Mouse (Mus musculus): Measurements from ENCODE around the gene Mecom.

The Mecom gene

DNA sequence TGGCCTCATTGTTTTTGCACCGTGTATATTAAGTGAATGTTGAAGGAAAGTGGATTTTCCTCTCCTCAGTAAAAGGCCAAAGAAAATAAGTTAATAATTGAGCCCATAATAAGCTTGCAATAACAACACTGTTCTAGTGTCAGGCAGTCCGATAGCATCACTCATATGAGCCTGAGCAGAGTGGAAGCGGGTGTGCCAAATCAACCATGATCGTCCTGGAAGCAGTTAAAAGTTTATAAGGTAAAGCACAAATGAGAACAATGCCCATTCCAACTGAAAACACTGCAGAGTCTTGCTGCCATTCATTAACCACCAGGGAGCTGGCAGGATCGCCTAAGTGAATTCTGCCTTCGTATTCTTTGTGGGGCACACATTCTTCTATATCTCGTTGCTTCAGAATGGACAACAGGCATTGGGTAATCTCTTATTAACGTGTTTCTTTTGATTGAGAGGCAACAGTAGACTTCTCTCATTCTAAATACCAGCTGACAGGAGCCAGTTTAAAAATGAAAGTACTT is 542.9 kb downstream of the Mecom start:
- DNase-seq = no peak

DNA sequence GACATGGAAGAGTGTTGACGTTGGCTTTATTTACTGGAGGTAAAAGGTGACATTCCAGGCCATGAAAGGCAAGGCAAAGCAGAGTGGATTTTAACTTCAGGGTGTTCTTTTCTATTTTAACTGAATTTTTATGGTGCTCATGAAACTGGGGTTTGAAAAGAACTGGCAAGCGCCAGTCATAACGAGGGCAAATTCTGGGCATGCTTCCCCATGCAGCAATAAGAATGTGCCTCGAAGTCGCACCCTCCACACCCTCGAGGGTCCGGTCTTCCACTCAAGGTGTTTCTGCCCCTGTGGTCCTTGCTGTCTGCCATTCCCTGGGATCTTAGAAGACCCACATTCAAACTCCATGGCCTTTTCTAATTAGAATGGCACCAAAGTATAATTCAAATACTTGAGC is 547.5 kb downstream of the Mecom start:
- no peak for DNase-seq

DNA sequence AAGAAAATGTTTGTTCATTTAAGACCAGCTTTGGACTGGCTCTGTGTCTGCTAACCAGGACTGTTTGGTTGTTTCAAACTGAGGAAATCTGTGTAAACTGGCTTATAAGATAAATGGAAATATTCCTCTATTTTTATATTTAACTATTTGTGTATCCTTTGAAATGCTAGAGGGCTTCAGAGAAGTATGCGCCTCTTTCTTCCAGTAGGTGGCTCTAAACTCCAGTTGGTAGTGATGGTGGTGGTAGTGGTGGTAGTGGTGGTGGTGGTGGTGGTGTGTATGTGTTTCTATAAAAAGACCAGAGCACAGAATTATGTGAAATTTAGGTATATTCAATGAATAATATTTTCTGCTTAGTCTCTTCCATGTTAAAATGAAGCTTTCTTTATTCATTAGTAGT is 548.8 kb downstream of the Mecom start:
- no peak for DNase-seq

DNA sequence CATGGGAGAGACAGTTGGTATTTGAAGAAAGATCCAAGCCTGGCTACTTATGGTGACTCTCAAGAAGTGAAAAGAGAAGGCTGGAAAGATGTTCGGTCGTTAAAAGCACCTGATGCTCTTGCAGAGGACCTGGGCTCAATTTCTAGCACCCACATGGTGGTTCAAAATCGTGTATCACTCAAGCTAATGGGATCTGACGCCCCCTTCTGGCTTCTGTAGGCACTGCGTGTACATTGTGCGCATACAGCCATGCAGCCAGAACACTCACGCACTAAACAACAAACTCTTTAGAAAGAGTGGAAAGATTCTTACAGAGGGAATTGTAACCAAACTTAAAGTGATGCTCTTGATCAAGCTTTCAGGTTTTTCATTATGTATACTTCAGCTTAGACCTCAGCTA is 550.7 kb downstream of the Mecom start:
- no peak for DNase-seq

DNA sequence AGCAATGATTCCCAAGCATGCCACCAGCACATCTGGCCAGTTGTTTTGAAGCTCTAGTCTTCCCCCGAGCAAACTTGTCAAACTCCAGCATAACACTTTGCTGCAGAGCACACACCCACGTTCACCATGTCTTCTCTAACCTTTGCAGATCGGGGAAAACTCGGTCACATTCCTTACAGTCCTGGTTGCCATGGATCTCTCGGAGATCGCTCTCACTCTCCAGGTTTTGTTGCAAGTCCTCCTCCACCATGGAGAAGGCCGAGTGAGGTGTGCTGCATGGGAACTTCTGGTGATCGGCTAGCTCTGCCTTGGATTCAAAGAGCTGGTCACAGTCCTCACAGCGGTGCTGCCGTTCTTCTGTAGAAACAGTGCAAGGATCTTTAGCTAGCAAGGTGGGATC is 554.5 kb downstream of the Mecom start:
- no peak for DNase-seq

DNA sequence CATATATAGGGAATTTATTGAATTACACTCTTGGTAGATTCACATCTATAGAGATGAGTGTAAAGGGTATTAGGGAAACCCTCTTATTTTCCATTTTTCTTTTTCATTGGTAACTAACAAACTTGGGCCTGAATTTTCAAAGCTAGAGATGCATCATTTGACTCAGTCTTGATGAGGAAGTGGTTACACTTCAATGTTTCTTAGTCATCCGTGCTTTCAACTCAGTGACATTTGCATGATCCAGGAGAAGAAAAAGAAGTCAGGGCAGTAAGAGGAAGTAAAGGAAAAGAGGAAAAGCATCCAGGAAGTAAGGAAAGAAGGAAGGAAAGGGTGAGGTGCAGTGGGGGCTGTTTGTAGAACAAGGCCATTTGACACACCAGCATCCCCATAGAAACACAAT is 556.3 kb downstream of the Mecom start:
- DNase-seq = no peak

DNA sequence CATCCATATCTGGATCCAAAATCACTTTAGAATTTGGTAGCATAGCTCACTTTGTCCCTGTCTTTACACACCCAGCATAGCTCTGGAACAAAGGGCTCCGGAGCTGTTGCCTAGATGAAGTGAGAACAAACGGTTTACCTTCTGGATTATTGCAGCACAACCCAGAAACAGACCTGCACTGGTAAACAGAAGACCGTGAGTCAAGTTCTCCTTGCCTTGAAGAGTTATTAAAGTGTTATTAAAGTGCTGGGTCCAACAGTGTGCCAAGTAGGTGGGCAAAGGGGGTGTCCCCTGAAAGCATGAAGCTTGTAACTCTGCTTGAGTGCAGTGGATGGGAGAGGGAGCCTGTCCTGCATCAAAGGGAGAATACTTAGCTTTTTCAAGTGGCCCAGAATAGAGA is 563.4 kb downstream of the Mecom start:
- no peak for DNase-seq

DNA sequence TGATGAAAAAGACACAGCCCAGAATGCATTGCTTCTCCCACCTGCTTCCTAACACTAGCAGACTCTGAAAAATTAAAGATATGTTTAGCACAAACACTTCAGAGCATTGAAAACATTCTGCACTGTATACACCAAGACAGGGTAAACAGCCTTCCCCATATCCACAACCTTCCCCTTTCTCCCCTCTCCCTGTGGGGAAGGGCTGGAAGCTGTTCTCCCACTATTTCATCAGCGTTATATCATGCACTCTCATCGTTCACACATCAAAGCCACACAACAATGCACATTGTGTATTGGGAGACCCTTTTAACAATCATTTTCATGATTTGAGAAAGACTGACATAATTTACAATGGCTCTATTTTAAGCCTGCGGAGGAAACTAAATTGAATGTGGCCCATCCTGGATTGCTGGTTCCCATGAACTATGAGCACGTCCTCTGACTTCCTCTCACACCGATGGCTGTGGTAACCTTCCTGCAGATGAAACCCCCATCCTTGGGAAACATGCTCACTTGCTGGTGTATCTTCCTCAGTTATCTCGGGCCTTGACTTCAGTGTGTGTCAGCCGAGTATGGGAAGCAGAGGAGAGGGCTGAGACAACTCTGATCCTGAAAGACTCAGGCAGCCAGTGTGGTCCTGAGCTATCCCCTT is 566.4 kb downstream of the Mecom start:
- no peak for DNase-seq

DNA sequence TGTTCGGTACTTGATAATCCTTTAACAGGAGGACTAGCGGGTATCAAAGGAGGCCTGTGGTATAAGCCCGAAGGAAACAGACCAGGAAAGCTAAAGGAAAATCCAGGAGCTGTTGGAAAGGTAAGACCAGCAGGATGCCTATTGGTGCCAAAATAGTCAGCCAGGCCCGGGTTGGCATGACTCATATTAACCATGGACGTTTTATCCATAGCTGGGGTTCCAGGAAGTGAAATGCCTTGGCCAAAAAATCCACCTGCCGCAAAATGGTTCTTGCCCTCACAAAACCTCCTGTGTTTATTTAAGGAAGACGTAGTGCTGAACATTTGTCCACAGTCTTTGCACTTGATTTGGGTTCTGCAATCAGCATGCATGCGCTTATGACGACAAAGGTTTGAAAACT is 567.3 kb downstream of the Mecom start:
- no peak for DNase-seq

DNA sequence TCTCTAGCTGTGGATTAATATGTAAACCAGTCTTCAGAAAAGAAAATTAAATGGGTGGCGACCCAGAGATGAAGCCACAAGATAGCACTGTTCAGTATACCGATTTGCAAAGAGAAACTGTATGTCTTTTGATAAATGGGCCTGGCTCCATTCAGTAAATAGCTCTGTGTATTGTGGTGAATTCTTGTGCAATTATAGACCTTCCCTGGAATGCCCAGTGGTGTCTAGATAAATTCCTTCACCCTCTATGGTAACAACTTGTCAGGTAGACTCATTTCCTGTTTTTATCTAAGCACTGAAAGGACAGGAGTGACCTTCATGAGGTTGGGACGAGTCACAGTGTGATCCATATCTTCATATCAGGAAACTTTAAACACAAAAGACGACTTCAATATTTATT is 571.2 kb downstream of the Mecom start:
- DNase-seq = no peak

DNA sequence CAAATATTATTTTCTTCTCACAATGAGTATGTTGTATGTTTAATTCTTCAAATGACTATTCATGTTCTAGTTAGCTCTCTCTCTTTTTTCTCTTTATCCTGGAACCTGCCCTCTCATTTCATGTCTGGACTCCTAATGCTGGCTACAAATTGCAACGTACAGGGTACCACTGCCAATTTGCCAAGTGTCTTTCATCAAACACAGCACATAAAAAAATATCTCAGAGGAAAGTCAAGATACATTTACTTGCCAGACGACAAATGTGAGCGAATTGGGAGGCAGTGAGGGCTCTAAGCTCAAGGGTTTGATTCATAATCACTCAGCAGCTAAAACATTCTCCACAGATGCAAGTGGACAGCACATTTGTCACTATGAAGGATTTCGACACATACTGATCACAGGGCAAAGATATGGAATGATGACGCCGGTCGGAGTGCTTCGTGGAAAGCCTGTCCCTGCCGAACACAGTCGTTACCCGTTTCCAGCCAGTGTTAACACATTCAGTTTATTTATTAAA is 579.3 kb downstream of the Mecom start:
- no peak for DNase-seq

DNA sequence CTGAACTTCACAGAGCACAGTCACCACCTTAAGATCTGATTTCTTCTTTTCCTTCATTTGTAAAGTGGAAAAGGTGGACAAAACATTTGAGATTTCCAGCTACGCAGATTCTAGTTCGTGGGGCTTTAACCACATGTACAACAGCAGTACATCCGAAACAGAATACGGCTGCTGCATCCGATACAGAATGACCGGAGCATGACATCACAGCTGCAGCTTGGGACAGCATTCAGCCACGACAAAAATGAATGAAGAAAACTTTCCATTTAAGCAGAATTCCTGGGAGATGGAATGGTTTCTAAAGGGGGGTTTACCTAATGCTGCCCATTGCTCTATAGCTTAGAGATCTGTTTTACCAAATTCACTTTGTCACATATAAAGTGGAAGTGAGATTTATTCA is 583.9 kb downstream of the Mecom start:
- DNase-seq = no peak

DNA sequence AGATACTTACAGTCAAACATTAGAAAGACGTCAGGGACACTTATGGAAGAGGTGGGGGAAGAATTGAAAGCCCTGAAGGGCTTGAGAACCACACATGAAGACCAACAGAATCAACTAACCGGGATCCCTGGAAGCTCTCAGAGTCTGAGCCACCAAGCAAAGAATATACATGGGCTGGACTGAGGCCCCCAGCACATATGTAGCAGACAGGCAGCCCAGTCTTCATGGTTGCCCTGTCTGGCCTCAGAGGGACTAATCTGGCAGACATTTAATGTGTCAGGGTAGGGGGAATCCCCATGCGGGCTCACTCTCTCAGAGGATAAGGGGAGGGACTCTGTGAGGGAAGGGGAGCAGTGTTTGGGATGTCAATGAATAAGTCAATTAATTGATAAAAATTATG is 584.4 kb downstream of the Mecom start:
- no peak for DNase-seq

DNA sequence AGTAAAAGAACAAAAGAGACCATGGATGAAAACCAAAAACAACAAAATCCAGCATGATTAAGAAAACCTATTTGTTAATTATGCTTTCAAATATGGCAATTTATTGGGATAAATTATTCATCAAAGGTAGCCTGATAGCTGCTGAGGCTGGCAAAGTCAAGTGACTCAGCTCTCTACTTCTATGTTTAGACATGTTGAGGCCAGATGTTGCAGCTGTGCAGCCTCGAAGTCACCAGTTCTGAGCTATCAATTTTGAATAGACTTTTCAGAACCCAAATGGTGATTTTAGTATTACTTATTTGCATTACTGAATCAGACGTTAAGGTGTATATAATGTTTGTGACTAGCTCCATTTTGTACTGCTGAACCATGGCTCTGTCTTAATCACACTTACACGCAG is 588.8 kb downstream of the Mecom start:
- no peak for DNase-seq

DNA sequence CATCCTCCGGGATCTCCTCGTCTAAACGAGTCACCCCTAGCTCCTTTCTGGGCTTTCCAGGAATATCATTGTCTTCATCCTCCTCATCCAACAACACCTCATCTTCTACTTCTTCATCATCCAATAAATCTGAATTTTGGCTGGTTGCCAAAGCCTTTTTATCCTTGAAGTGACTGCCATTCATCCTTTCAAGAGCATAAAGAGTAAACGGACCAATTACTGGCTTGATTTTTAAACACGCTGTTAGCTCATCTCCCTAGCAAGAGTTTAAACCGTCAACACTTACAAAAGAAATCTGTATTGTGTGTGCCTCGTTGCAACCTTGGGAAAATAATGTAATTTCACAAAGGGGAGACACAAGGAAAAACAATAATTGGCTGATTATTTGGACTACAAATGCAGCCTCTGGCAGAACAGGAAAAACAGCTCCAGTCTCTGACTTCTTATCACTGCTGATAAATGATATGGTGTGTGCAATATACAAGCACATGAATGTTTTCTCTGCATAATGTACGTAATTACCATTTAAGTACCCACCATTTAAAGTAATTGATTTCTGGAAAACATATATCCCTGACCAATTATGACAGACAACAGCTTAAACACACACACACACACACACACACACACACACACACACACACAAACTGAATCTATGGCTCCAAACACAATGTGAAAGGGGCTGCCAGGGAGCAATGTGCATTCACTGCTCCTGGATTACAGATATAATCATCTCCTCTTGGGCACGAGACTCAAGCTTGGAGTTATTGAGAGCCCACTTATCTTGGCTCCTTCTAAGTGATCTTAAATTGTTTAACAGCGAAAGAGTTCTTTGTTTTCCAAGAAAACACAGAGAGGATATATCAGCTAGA is 590.2 kb downstream of the Mecom start:
- DNase-seq = no peak

DNA sequence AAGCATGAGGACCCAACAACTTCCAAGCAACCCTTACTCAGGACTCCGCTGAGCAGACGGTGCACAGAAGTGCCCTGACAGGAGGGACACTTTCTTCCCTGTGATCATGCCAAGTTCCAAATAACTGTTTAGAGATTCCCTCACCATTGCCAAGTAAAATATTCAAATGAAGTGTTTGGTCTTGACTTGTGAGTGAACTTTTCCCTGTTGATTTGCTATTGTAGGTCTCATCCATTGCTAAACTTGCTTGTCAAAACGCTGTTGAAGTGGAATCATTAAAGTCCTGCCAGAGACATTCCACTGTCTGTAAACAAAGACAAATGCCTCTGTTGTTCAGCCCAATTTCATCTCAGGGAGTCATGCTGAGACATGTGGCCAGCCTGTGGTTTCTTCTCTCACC is 594.5 kb downstream of the Mecom start:
- no peak for DNase-seq

DNA sequence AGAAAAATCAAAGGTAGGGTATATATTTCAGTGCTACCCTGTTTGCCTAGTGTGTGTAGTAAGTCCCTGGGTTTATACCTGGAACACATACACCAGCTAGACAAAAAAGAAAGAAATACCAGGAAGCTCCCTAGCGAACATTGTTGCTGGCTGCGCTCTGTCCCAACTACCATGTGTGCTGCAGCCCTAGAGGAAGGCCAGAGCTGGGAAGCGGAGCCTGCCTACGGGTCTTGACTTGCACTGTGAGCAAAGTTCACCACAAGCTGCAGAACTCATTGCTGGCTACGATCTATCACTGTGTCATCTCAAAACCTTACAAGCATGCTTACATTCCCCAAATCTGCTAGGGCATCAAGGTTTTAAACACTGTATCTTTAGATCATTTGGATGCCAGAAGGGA is 597.0 kb downstream of the Mecom start:
- no peak for DNase-seq

DNA sequence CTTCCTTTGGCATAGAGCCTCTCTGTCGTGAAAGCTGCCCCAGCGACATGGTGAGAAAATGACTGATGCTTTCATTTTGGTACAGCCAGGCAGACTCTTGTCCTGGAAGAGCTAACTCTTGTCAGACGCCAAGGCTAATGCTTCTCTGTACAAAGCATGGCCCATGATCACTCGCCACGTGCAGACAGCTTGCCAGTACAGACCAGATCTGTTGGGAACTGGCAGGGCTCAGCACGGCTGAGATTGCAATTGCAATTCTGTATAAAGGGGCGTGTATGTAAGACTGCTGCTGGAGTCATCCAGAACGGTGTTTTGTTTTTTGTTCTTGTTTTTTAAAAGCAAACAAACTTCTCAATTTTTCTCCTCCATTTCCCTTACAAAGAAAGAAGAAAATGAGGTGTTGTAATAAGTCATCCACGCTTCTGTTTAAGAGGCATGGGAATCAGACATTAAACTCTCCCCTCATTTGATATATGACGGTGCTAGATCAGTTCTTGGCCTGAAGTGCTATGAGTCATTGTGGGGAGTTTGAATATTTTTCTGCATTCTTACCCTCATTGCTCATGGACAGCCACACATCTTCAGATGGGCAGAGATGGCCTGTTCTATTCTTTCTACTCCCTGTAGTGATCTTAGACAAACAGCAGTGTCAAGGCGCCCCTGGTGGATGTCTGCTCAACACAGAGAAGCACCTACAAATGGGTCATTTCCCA is 644.1 kb downstream of the Mecom start:
- DNase-seq = no peak
